Mouse (Mus musculus): ENCODE results near the gene Pole3. TPM values are rescaled to one million over a fixed set of nuclear protein-coding genes. Genes with fewer than 3 reads are reported as not detected.

Gene Pole3
- total and polyA plus RNA-seq, 2 experiments = 9.3 to 11.7 TPM

- TF ChIP-seq POLR2A (IDR thresholded peaks at IDR 0.05; ENCODE audit: extremely low read depth, insufficient read depth, low read length) (no peak), CTCF (IDR thresholded peaks at IDR 0.05; ENCODE audit: low read depth, low read length) (no peak)
- no peaks in the 10 kb centered on the region for H3K27me3 ChIP-seq (ENCODE audit: control insufficient read depth, insufficient read depth, low read length)
- H3K36me3 ChIP-seq (ENCODE audit: control insufficient read depth, insufficient read depth, low read length) = no peaks in the 10 kb centered on the region
- no peak overlapping the region for H3K27ac ChIP-seq (replicated peaks; ENCODE audit: insufficient read depth, low read depth, low read length)
- no peak for DNase-seq (ENCODE audit: extremely low read depth, low read depth, low spot score)
- no peaks in the 10 kb centered on the region for H3K4me1 ChIP-seq (ENCODE audit: control insufficient read depth, insufficient read depth, low read length)
- no peak overlapping the region for H3K4me3 ChIP-seq (ENCODE audit: insufficient read depth, low read depth, low read length)
- H3K79me2 ChIP-seq (ENCODE audit: control insufficient read depth, insufficient read depth, low read length) = no peaks in the 10 kb centered on the region
- H3K9ac ChIP-seq (ENCODE audit: low read depth, low read length) = no peak overlapping the region
These were observed 19.9 kb upstream of the Pole3 start for GRCm38 (mm10) chr4:62544801-62545200.

- Histone ChIP-seq H3K79me2 (ENCODE audit: control insufficient read depth, insufficient read depth, low read length) (no peaks in the 10 kb centered on the region), H3K27ac (replicated peaks; ENCODE audit: insufficient read depth, low read depth, low read length) (no peak overlapping the region), H3K27me3 (ENCODE audit: control insufficient read depth, insufficient read depth, low read length) (no peaks in the 10 kb centered on the region), H3K36me3 (ENCODE audit: control insufficient read depth, insufficient read depth, low read length) (no peaks in the 10 kb centered on the region), H3K4me1 (ENCODE audit: control insufficient read depth, insufficient read depth, low read length) (no peaks in the 10 kb centered on the region), H3K9ac (ENCODE audit: low read depth, low read length) (no peak overlapping the region), H3K4me3 (ENCODE audit: insufficient read depth, low read depth, low read length) (no peak overlapping the region)
- 92% methylated on average over 6 of the region's 6 CpGs for WGBS
- DNase-seq (ENCODE audit: extremely low read depth, low read depth, low spot score) = no peak
- TF ChIP-seq CTCF (IDR thresholded peaks at IDR 0.05; ENCODE audit: low read depth, low read length) (no peak), POLR2A (IDR thresholded peaks at IDR 0.05; ENCODE audit: extremely low read depth, insufficient read depth, low read length) (no peak)
These were observed 18.9 kb upstream of the Pole3 start for GRCm38 (mm10) chr4:62543782-62544181.

DNA sequence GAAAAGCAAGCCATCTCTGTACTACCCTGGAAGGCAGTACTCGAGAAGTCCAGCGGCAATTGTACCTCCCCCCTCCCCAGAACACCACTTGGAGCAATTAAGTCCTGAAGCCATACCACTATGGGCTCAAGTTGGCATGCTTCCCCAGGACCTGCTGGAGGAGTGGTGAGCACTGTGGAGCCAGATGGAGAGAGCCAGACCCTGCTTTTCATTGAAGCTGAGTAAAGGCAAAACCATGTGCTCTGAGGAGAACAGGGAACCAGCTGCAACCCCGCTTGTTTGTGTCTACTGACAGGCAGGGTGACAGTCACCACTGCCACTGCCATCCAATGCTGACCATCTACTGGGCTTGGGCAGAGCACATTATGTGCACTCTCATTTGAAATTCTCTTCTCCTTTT is 16.9 kb upstream of the Pole3 start:
- 89% methylated on average over 3 of the region's 3 CpGs for WGBS
- H3K4me1 ChIP-seq (ENCODE audit: control insufficient read depth, insufficient read depth, low read length) = no peaks in the 10 kb centered on the region
- no peak overlapping the region for H3K9ac ChIP-seq (ENCODE audit: low read depth, low read length)

GRCm38 (mm10) chr4:62533729-62534128 is 8.9 kb upstream of the Pole3 start:
- DNase-seq (ENCODE audit: extremely low read depth, low read depth, low spot score) = no peak
- Histone ChIP-seq H3K27ac (replicated peaks; ENCODE audit: insufficient read depth, low read depth, low read length) (no peak overlapping the region), H3K4me3 (ENCODE audit: insufficient read depth, low read depth, low read length) (no peak overlapping the region), H3K36me3 (ENCODE audit: control insufficient read depth, insufficient read depth, low read length) (no peaks in the 10 kb centered on the region), H3K9ac (ENCODE audit: low read depth, low read length) (no peak overlapping the region), H3K4me1 (ENCODE audit: control insufficient read depth, insufficient read depth, low read length) (no peaks in the 10 kb centered on the region), H3K27me3 (ENCODE audit: control insufficient read depth, insufficient read depth, low read length) (no peaks in the 10 kb centered on the region), H3K79me2 (ENCODE audit: control insufficient read depth, insufficient read depth, low read length) (no peaks in the 10 kb centered on the region)
- no peak for TF ChIP-seq POLR2A (IDR thresholded peaks at IDR 0.05; ENCODE audit: extremely low read depth, insufficient read depth, low read length)
- no peak for TF ChIP-seq CTCF (IDR thresholded peaks at IDR 0.05; ENCODE audit: low read depth, low read length)
- WGBS = 95% methylated on average over 6 of the region's 6 CpGs

More for the DNA sequence above, 16.9 kb upstream of the Pole3 start:
- no peak overlapping the region for H3K4me3 ChIP-seq (ENCODE audit: insufficient read depth, low read depth, low read length)
- no peak for DNase-seq (ENCODE audit: extremely low read depth, low read depth, low spot score)
- no peaks in the 10 kb centered on the region for H3K27me3 ChIP-seq (ENCODE audit: control insufficient read depth, insufficient read depth, low read length)
- H3K36me3 ChIP-seq (ENCODE audit: control insufficient read depth, insufficient read depth, low read length) = no peaks in the 10 kb centered on the region
- H3K27ac ChIP-seq (replicated peaks; ENCODE audit: insufficient read depth, low read depth, low read length) = no peak overlapping the region
- TF ChIP-seq CTCF (IDR thresholded peaks at IDR 0.05; ENCODE audit: low read depth, low read length) = no peak
- no peak for TF ChIP-seq POLR2A (IDR thresholded peaks at IDR 0.05; ENCODE audit: extremely low read depth, insufficient read depth, low read length)
- no peaks in the 10 kb centered on the region for H3K79me2 ChIP-seq (ENCODE audit: control insufficient read depth, insufficient read depth, low read length)

DNA sequence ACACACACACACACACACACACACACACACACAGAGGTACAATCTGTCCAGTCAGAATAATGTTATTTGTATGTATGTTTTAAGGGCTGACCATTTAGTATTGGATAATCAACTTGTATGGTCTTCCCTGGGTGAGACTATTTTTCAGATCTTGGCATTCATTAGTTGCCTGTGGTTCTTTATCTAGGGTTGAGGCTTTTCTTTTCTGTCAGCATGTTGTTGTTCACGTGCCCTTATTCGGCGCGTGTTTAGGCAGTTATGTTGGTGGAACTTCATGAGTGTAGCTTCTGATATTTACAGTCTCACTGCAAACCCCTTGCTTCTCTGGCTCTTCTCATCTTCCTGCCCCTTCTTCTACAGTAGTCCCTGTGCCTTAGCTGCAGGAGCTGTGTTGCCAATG is 2.8 kb upstream of the Pole3 start:
- H3K79me2 ChIP-seq (ENCODE audit: control insufficient read depth, insufficient read depth, low read length) = 0 out of 2 replicates have a peak, but pooled peaks cover 2% of the 10 kb centered on the region
- H3K36me3 ChIP-seq (ENCODE audit: control insufficient read depth, insufficient read depth, low read length) = no peaks in the 10 kb centered on the region
- TF ChIP-seq POLR2A (IDR thresholded peaks at IDR 0.05; ENCODE audit: extremely low read depth, insufficient read depth, low read length) (no peak), CTCF (IDR thresholded peaks at IDR 0.05; ENCODE audit: low read depth, low read length) (no peak)
- peaks cover 3% of the 10 kb centered on the region for H3K4me1 ChIP-seq (ENCODE audit: control insufficient read depth, insufficient read depth, low read length)
- no peak overlapping the region for H3K4me3 ChIP-seq (ENCODE audit: insufficient read depth, low read depth, low read length)
- 83% methylated on average over 4 of the region's 4 CpGs for WGBS
- no peak overlapping the region for H3K9ac ChIP-seq (ENCODE audit: low read depth, low read length)
- no peaks in the 10 kb centered on the region for H3K27me3 ChIP-seq (ENCODE audit: control insufficient read depth, insufficient read depth, low read length)
- DNase-seq (ENCODE audit: extremely low read depth, low read depth, low spot score) = no peak
- H3K27ac ChIP-seq (replicated peaks; ENCODE audit: insufficient read depth, low read depth, low read length) = no peak overlapping the region

DNA sequence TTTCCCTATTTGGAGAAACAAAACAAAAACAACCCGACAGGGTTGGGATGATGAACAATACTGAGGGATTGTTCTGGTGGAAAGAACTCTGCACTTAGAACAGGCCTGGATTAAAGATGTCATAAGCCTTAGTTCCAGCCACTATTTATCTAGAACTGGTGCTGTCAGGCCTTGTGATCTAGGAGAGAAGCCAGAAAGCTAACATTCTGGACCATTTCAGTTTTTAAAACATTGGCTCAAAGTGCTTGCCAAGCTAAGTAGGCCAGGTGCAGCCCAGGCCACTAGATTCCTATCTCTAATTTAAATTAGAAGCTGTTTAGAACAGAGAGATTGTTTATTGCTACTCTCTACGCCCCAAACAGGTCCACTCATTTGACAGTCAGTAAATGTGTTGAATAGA is 1.4 kb upstream of the Pole3 start:
- H3K27ac ChIP-seq (replicated peaks; ENCODE audit: insufficient read depth, low read depth, low read length) = no peak overlapping the region
- 0 out of 2 replicates have a peak, but pooled peaks cover 2% of the 10 kb centered on the region for H3K79me2 ChIP-seq (ENCODE audit: control insufficient read depth, insufficient read depth, low read length)
- 55% methylated on average over 2 of the region's 2 CpGs for WGBS
- no peaks in the 10 kb centered on the region for H3K27me3 ChIP-seq (ENCODE audit: control insufficient read depth, insufficient read depth, low read length)
- TF ChIP-seq POLR2A (IDR thresholded peaks at IDR 0.05; ENCODE audit: extremely low read depth, insufficient read depth, low read length) = no peak
- no peak for TF ChIP-seq CTCF (IDR thresholded peaks at IDR 0.05; ENCODE audit: low read depth, low read length)
- no peaks in the 10 kb centered on the region for H3K36me3 ChIP-seq (ENCODE audit: control insufficient read depth, insufficient read depth, low read length)
- peak; percentile 68 for DNase-seq (ENCODE audit: extremely low read depth, low read depth, low spot score)
- no peak overlapping the region for H3K4me3 ChIP-seq (ENCODE audit: insufficient read depth, low read depth, low read length)
- H3K9ac ChIP-seq (ENCODE audit: low read depth, low read length) = no peak overlapping the region
- H3K4me1 ChIP-seq (ENCODE audit: control insufficient read depth, insufficient read depth, low read length) = peaks cover 3% of the 10 kb centered on the region
